Mouse (Mus musculus) intestine, embryonic 16.5 days (tissue): ENCODE measurements around the gene Tnp1. TPM values are rescaled to one million over a fixed set of nuclear protein-coding genes. Genes with fewer than 3 reads are reported as not detected.

ENCODE experiments used
- ATAC-seq: fragments of 200-750 bp; cut with Nextera tagmentation; 2 replicates; pipeline ENCODE4 v1.8.0; 2017; ENCODE audit warnings: moderate TSS enrichment, moderate library complexity
- H3K27ac ChIP-seq: fragments of 300-500 bp; sonication (generic); 2 replicates; pipeline ENCODE4 v1.5.1; 2014; ENCODE audit warnings: mild to moderate bottlenecking, low read length
- H3K27me3 ChIP-seq: fragments of 300-500 bp; sonication (generic); replicated peaks from 2 replicates; pipeline ENCODE4 v1.6.1; 2014; ENCODE audit warnings: low read length, control low read depth, mixed read lengths; ENCODE audit not compliant: control insufficient read depth, insufficient read depth
- H3K36me3 ChIP-seq: fragments of 300-500 bp; sonication (generic); 2 replicates; pipeline ENCODE4 v1.6.1; 2014; ENCODE audit warnings: low read length, control low read depth; ENCODE audit not compliant: control insufficient read depth, insufficient read depth
- H3K4me1 ChIP-seq: fragments of 300-500 bp; sonication (generic); 2 replicates; pipeline ENCODE4 v1.6.1; 2014; ENCODE audit warnings: low read length, control low read depth, mixed read lengths; ENCODE audit not compliant: control insufficient read depth, insufficient read depth
- H3K4me2 ChIP-seq: fragments of 300-500 bp; sonication (generic); 2 replicates; pipeline ENCODE4 v1.6.1; 2014; ENCODE audit warnings: low read depth, low read length, control low read depth
- H3K4me3 ChIP-seq: fragments of 300-500 bp; sonication (generic); 2 replicates; pipeline ENCODE4 v1.5.1; 2014; ENCODE audit warnings: mild to moderate bottlenecking, low read length
- H3K9ac ChIP-seq: fragments of 300-500 bp; sonication (generic); 2 replicates; pipeline ENCODE4 v1.6.1; 2014; ENCODE audit warnings: low read depth, low read length
- H3K9me3 ChIP-seq: fragments of 300-500 bp; sonication (generic); 2 replicates; pipeline ENCODE4 v1.6.1; 2016; ENCODE audit warnings: low read length, control low read depth; ENCODE audit not compliant: control insufficient read depth
- WGBS: fragments of 180-500 bp; shearing (Covaris S2); extraction: QIAGEN DNeasy Blood & Tissue Kit; methylation state at CpG from one replicate; pipeline ENCODE4 v1.1.7; 2014; 5-methylcytosine and 5-hydroxymethylcytosine counted together
- polyA plus RNA-seq: library from polyadenylated mRNA; unstranded; fragments of >200 nt; fragmentation: Nextera tagmentation; extraction: Ambion mirVana; gene quantifications from 2 replicates; pipeline ENCODE4 v1.2.1, GENCODE M21; 2015

Gene Tnp1
- polyA plus RNA-seq, 1 experiment from 2014 or later: not detected

DNA sequence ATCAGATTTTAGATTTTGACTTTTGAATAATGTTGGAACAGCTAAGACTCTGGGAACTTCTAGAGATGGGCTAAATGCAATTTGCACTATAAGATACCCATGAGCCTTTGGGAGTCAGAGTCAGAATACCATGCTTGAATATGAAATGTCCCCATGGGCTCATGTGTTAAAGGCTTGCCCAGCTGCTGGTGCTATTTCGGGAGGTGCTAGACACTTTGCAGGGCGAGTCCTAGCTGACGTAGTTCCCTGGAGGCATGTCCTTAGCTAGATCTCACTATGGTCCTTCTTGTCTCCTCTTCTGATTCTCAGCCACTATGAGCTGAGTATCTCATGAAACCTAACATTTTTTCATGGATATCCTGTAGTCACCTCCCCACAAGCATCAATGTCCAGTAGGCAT is 26.8 kb downstream of the Tnp1 start:
- Histone ChIP-seq H3K4me3 (no peak overlapping the region), H3K27ac (no peak overlapping the region), H3K4me1 (no peaks in the 10 kb centered on the region), H3K9me3 (no peaks in the 10 kb centered on the region), H3K27me3 (no peaks in the 10 kb centered on the region), H3K36me3 (no peaks in the 10 kb centered on the region), H3K9ac (no peak overlapping the region), H3K4me2 (no peak overlapping the region)
- 90% methylated on average over 3 of the region's 3 CpGs for WGBS
- no peak for ATAC-seq

DNA sequence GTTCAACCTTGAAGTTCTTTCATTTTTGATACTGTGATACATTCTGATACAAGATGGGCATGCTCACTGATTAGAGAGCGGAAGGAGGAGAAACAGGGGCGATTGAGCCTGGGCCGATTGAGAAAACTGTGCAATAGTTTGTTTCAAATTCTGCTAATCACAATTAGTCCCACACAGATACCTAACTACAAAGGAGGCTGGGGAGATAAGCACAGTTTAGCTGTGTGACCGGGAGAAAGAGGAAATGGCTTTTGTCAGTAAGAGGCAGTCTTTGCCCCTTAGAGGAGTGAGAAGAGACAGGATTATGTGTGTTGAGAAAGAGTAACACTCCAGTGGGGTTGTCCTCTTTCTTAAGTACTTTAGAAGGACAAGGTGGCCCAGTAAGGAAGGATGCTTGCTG is 29.0 kb downstream of the Tnp1 start:
- H3K4me1 ChIP-seq: no peaks in the 10 kb centered on the region
- WGBS: 76% methylated on average over 4 of the region's 4 CpGs
- no peak for ATAC-seq
- no peak overlapping the region for H3K4me2 ChIP-seq
- H3K9me3 ChIP-seq: no peaks in the 10 kb centered on the region
- no peaks in the 10 kb centered on the region for H3K36me3 ChIP-seq
- no peak overlapping the region for H3K27ac ChIP-seq
- no peak overlapping the region for H3K4me3 ChIP-seq
- H3K9ac ChIP-seq: no peak overlapping the region
- no peaks in the 10 kb centered on the region for H3K27me3 ChIP-seq

DNA sequence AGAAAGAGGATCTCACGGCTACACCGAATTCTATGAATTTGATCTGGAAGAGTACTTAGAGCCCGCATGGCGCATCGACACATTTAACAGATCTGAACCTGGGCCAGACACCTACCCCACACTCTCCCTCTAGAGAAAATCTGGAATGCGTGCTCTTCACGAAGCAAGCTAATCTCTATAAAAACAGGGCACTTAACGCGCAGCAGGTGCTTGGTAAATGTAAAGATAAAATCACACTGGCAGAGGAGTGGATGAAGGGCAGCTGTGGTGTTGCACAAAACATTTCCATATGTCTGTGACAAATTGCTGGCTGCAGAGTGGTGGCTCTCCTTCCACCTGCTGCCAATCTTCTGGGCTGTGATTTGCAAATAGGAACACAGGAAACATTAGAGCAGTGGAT is 36.8 kb downstream of the Tnp1 start:
- 81% methylated on average over 9 of the region's 9 CpGs for WGBS
- Histone ChIP-seq H3K4me3 (no peak overlapping the region), H3K4me1 (no peaks in the 10 kb centered on the region), H3K36me3 (no peaks in the 10 kb centered on the region), H3K9ac (no peak overlapping the region), H3K27me3 (no peaks in the 10 kb centered on the region), H3K9me3 (no peaks in the 10 kb centered on the region), H3K27ac (no peak overlapping the region), H3K4me2 (no peak overlapping the region)
- no peak for ATAC-seq

DNA sequence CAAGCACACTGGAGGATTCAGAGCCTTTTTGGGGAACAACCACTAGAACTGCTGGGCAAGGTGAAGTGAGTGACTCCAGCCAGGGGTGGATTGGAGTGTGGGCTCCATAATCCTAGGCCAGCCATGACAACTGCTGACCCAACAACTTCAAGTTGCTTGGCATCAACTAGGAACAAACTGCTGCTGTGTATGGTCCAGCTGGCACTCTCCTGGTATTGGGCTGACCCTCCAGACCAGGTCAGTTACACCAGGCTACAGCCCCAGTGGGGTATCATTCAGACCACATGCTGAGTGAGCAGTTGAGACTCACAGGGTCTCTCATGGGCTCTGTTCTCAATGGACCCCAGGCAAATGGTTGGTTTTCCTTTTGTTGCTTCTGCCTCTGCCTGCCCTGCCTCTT is 41.5 kb downstream of the Tnp1 start:
- H3K36me3 ChIP-seq: no peaks in the 10 kb centered on the region
- no peak overlapping the region for H3K9ac ChIP-seq
- H3K4me2 ChIP-seq: no peak overlapping the region
- H3K9me3 ChIP-seq: no peaks in the 10 kb centered on the region
- no peak overlapping the region for H3K4me3 ChIP-seq
- peaks cover 2% of the 10 kb centered on the region; the same call in 1 of the 2 replicates for H3K4me1 ChIP-seq
- no peaks in the 10 kb centered on the region for H3K27me3 ChIP-seq
- H3K27ac ChIP-seq: no peak overlapping the region
- ATAC-seq: no peak

DNA sequence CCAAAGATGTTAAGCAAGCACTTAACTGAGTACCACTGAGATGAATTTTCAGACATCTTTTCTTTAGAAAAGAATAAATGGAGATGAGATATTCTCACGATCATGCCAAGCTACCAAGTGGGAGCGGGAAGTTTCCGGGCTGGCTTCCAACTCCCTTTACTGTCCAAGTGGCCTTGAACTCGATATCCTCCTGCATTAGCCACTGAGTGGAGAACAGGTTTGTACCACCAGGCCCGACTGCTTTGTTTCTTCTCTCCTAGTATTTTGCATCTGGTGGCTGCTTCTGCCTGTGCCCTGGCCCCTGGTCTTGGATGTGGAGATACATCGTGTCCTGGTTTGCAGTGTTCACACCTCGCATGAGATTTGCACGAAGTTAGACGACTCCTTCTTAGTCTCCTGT is 45.2 kb downstream of the Tnp1 start:
- no peaks in the 10 kb centered on the region for H3K27me3 ChIP-seq
- no peak overlapping the region for H3K27ac ChIP-seq
- WGBS: 80% methylated on average over 9 of the region's 9 CpGs
- ATAC-seq: no peak
- H3K4me1 ChIP-seq: peaks cover 4% of the 10 kb centered on the region; the same call in 1 of the 2 replicates
- H3K4me2 ChIP-seq: no peak overlapping the region
- H3K9me3 ChIP-seq: no peaks in the 10 kb centered on the region
- no peaks in the 10 kb centered on the region for H3K36me3 ChIP-seq
- no peak overlapping the region for H3K4me3 ChIP-seq
- no peak overlapping the region for H3K9ac ChIP-seq

DNA sequence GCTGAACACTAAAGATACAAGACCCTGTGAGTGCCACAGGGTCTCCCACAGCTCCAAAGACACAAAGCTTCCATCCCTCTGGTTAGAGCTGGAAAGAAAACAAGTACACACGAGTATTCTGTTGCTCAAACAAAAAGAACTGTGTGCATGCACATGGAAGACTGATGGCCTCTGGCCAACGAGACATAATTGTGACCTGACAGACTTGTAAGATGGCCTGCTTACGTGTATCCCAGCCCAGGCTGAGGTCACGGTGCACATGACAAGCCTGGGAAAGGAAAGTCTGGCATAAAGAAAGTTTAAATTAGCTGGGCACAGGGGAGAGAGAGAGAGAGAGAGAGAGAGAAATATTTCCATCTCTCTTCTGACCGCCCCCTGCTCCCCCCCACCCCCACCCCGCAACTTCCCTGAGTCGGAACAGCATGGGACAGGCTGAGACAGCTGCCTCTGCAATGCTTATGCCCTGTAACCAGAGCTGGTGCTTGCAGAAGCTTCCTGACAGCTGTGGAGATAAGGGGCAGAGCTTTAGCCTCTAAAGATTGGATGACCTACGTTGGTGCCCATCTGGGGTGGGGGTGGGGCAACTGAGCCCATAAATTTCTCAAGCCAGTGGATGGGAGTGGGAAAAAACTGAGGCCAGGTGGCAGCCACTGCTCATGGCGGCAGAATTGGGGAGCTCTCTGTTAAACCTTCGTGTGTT is 46.4 kb downstream of the Tnp1 start:
- H3K4me1 ChIP-seq: peaks cover 4% of the 10 kb centered on the region; the same call in 1 of the 2 replicates
- no peaks in the 10 kb centered on the region for H3K9me3 ChIP-seq
- H3K36me3 ChIP-seq: no peaks in the 10 kb centered on the region
- H3K9ac ChIP-seq: no peak overlapping the region
- no peak overlapping the region for H3K4me2 ChIP-seq
- no peak for ATAC-seq
- H3K27ac ChIP-seq: no peak overlapping the region
- H3K4me3 ChIP-seq: no peak overlapping the region
- WGBS: 26% methylated on average over 10 of the region's 10 CpGs
- no peaks in the 10 kb centered on the region for H3K27me3 ChIP-seq

DNA sequence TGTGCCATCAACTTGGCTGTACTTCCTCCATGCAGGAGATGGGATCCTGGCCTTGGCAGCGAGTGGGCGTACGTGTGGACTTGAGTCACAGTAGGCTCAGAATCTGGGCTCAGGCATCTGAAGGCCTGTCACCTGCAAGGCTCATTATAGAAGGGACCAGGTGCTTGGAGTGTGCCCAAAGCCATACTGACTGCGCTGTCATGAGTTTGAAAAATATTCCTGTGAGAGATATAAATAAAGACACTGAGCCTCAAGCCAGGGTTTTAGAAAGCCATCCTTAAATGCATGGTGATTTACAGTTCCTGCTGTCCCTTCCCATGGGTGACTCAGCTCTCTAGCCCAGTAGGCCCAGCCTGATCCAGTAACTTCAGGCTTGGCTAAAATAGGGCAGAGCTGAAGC is 49.3 kb downstream of the Tnp1 start:
- H3K4me3 ChIP-seq: no peak overlapping the region
- no peaks in the 10 kb centered on the region for H3K27me3 ChIP-seq
- H3K36me3 ChIP-seq: no peaks in the 10 kb centered on the region
- H3K9ac ChIP-seq: no peak overlapping the region
- WGBS: 90% methylated on average over 4 of the region's 4 CpGs
- peaks cover 11% of the 10 kb centered on the region; the same call in 1 of the 2 replicates for H3K4me1 ChIP-seq
- no peak overlapping the region for H3K4me2 ChIP-seq
- no peak for ATAC-seq
- no peaks in the 10 kb centered on the region for H3K9me3 ChIP-seq
- no peak overlapping the region for H3K27ac ChIP-seq

Other genes with a start within 250 kb of the Tnp1 start
- gene Igfbp2, start 191.4 kb downstream of the Tnp1 start, polyA plus RNA-seq: 127 and 139 TPM in 2 replicates
- 25.7 and 27.8 TPM in 2 replicates for gene Igfbp5, start 141.0 kb downstream of the Tnp1 start, polyA plus RNA-seq